Mouse (Mus musculus) bone marrow, adult 2 months (tissue): ENCODE results near the gene Dynlt1b. TPM values are rescaled to one million over a fixed set of nuclear protein-coding genes. Genes with fewer than 3 reads are reported as not detected.
"Not testable (repeated sequence)": the region's sequence is repeated elsewhere in the genome, so short reads cannot be mapped to it uniquely, and the experiment has no call there.

Experiments
- H3K27ac ChIP-seq: fragments of 200-500 bp; 2 replicates; pipeline ENCODE4 v1.5.1; 2012; ENCODE audit warnings: low read depth, mild to moderate bottlenecking, control low read depth, inconsistent platforms, low read length; ENCODE audit not compliant: control insufficient read depth, poor library complexity, insufficient read depth
- H3K4me1 ChIP-seq: fragments of 200-500 bp; 2 replicates; pipeline ENCODE4 v1.6.1; 2011; ENCODE audit warnings: low read length; ENCODE audit not compliant: control insufficient read depth, insufficient read depth
- H3K4me3 ChIP-seq: fragments of 200-500 bp; replicated peaks from 2 replicates; pipeline ENCODE3; 2011; ENCODE audit warnings: mild to moderate bottlenecking, low read depth, low read length, control low read depth; ENCODE audit not compliant: control insufficient read depth
- WGBS: fragments of 180-500 bp; shearing (Covaris S2); methylation state at CpG from one replicate; pipeline ENCODE4 v1.1.7; 2018; 5-methylcytosine and 5-hydroxymethylcytosine counted together
- polyA plus RNA-seq: library from polyadenylated mRNA; stranded (reverse); fragments of >200 nt; gene quantifications from 2 replicates; pipeline ENCODE4 v1.2.4, GENCODE M21; 2011; ENCODE audit warnings: low replicate concordance; ENCODE audit not compliant: missing spikeins, insufficient read depth, insufficient read length

The Dynlt1b gene
- polyA plus RNA-seq, 1 experiment: 183 TPM

GRCm38 (mm10) chr17:6400097-6400489, 29.8 kb upstream of the Dynlt1b start:
- not testable (repeated sequence) for H3K4me3 ChIP-seq, H3K4me1 ChIP-seq, H3K27ac ChIP-seq
- WGBS: 86% methylated on average over 4 of the region's 4 CpGs

- H3K27ac ChIP-seq, H3K4me3 ChIP-seq, H3K4me1 ChIP-seq: not testable (repeated sequence)
- 55% methylated on average over 1 of the region's 1 CpGs for WGBS
Measured at GRCm38 (mm10) chr17:6404493-6404892, 25.4 kb upstream of the Dynlt1b start.

- not testable (repeated sequence) for H3K4me1 ChIP-seq, H3K27ac ChIP-seq, H3K4me3 ChIP-seq
- 25% methylated on average over 1 of the region's 2 CpGs for WGBS
Measured at GRCm38 (mm10) chr17:6406972-6407371, 22.9 kb upstream of the Dynlt1b start.

GRCm38 (mm10) chr17:6410713-6411213, 19.1 kb upstream of the Dynlt1b start:
- WGBS: 51% methylated on average over 6 of the region's 6 CpGs
- not testable (repeated sequence) for H3K27ac ChIP-seq, H3K4me3 ChIP-seq, H3K4me1 ChIP-seq

- 34% methylated on average over 5 of the region's 7 CpGs for WGBS
- H3K4me1 ChIP-seq, H3K27ac ChIP-seq, H3K4me3 ChIP-seq: not testable (repeated sequence)
Measured at GRCm38 (mm10) chr17:6417118-6417517, 12.8 kb upstream of the Dynlt1b start.

- H3K4me1 ChIP-seq: not testable (repeated sequence)
- WGBS: 80% methylated on average over 1 of the region's 2 CpGs
Measured at GRCm38 (mm10) chr17:6420557-6420956, 9.4 kb upstream of the Dynlt1b start.

GRCm38 (mm10) chr17:6421547-6422326, 8.2 kb upstream of the Dynlt1b start:
- WGBS: 77% methylated on average over 13 of the region's 14 CpGs
- H3K4me3 ChIP-seq, H3K27ac ChIP-seq: not testable (repeated sequence)

More at GRCm38 (mm10) chr17:6420557-6420956, 9.4 kb upstream of the Dynlt1b start:
- H3K4me3 ChIP-seq, H3K27ac ChIP-seq: not testable (repeated sequence)

GRCm38 (mm10) chr17:6422370-6422769, 7.5 kb upstream of the Dynlt1b start:
- not testable (repeated sequence) for H3K4me3 ChIP-seq, H3K27ac ChIP-seq, H3K4me1 ChIP-seq
- WGBS: 64% methylated on average over 2 of the region's 2 CpGs

More at GRCm38 (mm10) chr17:6421547-6422326, 8.2 kb upstream of the Dynlt1b start:
- not testable (repeated sequence) for H3K4me1 ChIP-seq

GRCm38 (mm10) chr17:6422805-6423204, 7.1 kb upstream of the Dynlt1b start:
- H3K27ac ChIP-seq, H3K4me1 ChIP-seq, H3K4me3 ChIP-seq: not testable (repeated sequence)
- WGBS: 20% methylated on average over 3 of the region's 3 CpGs

GRCm38 (mm10) chr17:6424294-6424980, 5.5 kb upstream of the Dynlt1b start:
- not testable (repeated sequence) for H3K4me3 ChIP-seq, H3K27ac ChIP-seq, H3K4me1 ChIP-seq
- WGBS: 52% methylated on average over 12 of the region's 12 CpGs

GRCm38 (mm10) chr17:6425325-6425724, 4.6 kb upstream of the Dynlt1b start:
- H3K4me3 ChIP-seq, H3K4me1 ChIP-seq, H3K27ac ChIP-seq: not testable (repeated sequence)
- WGBS: 90% methylated on average over 3 of the region's 3 CpGs

GRCm38 (mm10) chr17:6426869-6427268, 3.0 kb upstream of the Dynlt1b start:
- H3K4me3 ChIP-seq, H3K4me1 ChIP-seq, H3K27ac ChIP-seq: not testable (repeated sequence)
- 39% methylated on average over 6 of the region's 8 CpGs for WGBS

GRCm38 (mm10) chr17:6428926-6429325, 986 bp upstream of the Dynlt1b start:
- H3K27ac ChIP-seq, H3K4me1 ChIP-seq, H3K4me3 ChIP-seq: not testable (repeated sequence)
- 77% methylated on average over 2 of the region's 2 CpGs for WGBS
